Mouse (Mus musculus) cerebellum, adult 2 months (tissue): ENCODE measurements around the gene Trpv4.

Source experiments
- CTCF ChIP-seq: fragments of 200-500 bp; IDR thresholded peaks from 2 replicates; pipeline ENCODE4 v1.5.1; 2011; ENCODE audit warnings: low read depth, mild to moderate bottlenecking, control low read depth, low read length, moderate library complexity, borderline replicate concordance; ENCODE audit not compliant: insufficient read depth
- POLR2A ChIP-seq: fragments of 200-500 bp; IDR thresholded peaks from 2 replicates; pipeline ENCODE4 v1.6.1; 2011; ENCODE audit warnings: low read length, control low read depth, borderline replicate concordance; ENCODE audit not compliant: insufficient read depth

GRCm38 (mm10) chr5:114657426-114657825 is 795 bp downstream of the Trpv4 start:
- TF ChIP-seq CTCF: no peak
- TF ChIP-seq POLR2A: no peak
